Mouse (Mus musculus) kidney, adult 10 weeks (tissue): ENCODE data around the gene Gm8206. TPM values are rescaled to one million over a fixed set of nuclear protein-coding genes. Genes with fewer than 3 reads are reported as not detected.

Experiments
- polyA plus RNA-seq: library from polyadenylated mRNA; stranded (reverse); fragments of 350-450 nt; fragmentation: Illumina TruSeq; extraction: RNeasy Lipid Tissue Mini Kit (QIAGEN cat#74804); gene quantifications from one replicate; pipeline ENCODE4 v1.2.3, GENCODE M21; 2014; ENCODE audit warnings: low read depth, low replicate concordance

The Gm8206 gene
- 0.53 TPM for polyA plus RNA-seq

GRCm38 (mm10) chr14:6093842-6094241 lies at the start of gene Gm8206:
TSS of gene Gm8206 (minus strand) at chr14:6093942.

GRCm38 (mm10) chr14:6125707-6126106 lies 32.0 kb upstream of the Gm8206 start, which contains the start of gene Gm3476:
TSS of gene Gm3476 (minus strand) at chr14:6125807.

GRCm38 (mm10) chr14:6108272-6108925 lies 14.7 kb upstream of the Gm8206 start, which contains the start of gene Gm3468:
TSS of gene Gm3468 (minus strand) at chr14:6108665.

GRCm38 (mm10) chr14:6058167-6058566 lies 35.6 kb downstream of the Gm8206 start, which contains the start of gene Gm6337:
TSS of gene Gm6337 (minus strand) at chr14:6058267.

GRCm38 (mm10) chr14:5979037-5979436 lies 114.7 kb downstream of the Gm8206 start, which contains the start of gene Gm3453:
TSS of gene Gm3453 (minus strand) at chr14:5979137.

Other genes starting within 250 kb of the Gm8206 start
- not detected for gene Gm8237, start 213.6 kb downstream of the Gm8206 start, polyA plus RNA-seq
- gene Gm3248, start 132.2 kb downstream of the Gm8206 start, polyA plus RNA-seq = not detected
- not detected for gene Gm3453, start 114.8 kb downstream of the Gm8206 start, polyA plus RNA-seq
- not detected for gene Gm6337, start 35.7 kb downstream of the Gm8206 start, polyA plus RNA-seq
- not detected for gene Gm3468, start 14.7 kb upstream of the Gm8206 start, polyA plus RNA-seq
- gene Gm3476, start 31.9 kb upstream of the Gm8206 start, polyA plus RNA-seq = not detected
- not detected for gene Gm21560, start 125.3 kb upstream of the Gm8206 start, polyA plus RNA-seq
- 1.9 TPM for gene Gm3411, start 193.3 kb upstream of the Gm8206 start, polyA plus RNA-seq
- not detected for gene Gm21103, start 210.9 kb upstream of the Gm8206 start, polyA plus RNA-seq
- not detected for gene Gm3618, start 249.7 kb upstream of the Gm8206 start, polyA plus RNA-seq